21 mouse cellular contexts compared by ENCODE assay signal in the genomic region with DNA sequence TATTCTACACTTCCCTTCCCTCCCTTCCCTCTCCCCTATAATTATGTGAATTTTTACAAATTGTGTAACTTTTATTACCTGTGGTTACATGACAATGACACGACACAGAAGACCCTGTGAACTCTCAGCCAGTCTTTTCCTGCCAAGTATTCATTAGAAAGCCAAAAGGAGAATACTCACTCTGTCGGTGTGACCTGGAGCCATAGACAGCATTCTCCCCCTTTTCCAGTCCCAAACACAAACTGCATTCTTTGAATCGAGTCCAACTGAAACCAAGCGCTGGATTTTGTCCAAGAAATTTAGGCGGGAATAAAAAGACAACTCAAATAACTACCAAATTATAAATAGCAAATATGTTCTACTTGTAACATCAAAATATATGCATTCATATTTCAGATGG. TPM values are rescaled to one million over a fixed set of nuclear protein-coding genes. Genes with fewer than 3 reads are reported as not detected.
DNase-seq lines count a peak whose midpoint lies in the region; ATAC-seq and TF ChIP-seq lines count a peak whose summit lies in the region.
"Had no signal": no experiment of that assay in that cellular context is flagged by ENCODE, and none has a peak within 500 bp of the region (broad histone marks: within the 10 kb centered on the region; RNA-seq: fewer than 3 reads in every experiment).

No protein-coding gene starts in this region.

- no peak overlapping the region for H3ac ChIP-seq in C2C12 (ENCODE audit: control insufficient read depth, insufficient read length, low read depth)

- TF ChIP-seq CTCF in heart, postnatal 0 days (IDR thresholded peaks at IDR 0.05; ENCODE audit: low read depth): no peak
- no peak for TF ChIP-seq CTCF in C2C12 (IDR thresholded peaks at IDR 0.05; ENCODE audit: control insufficient read depth, insufficient read depth, insufficient read length)

- H3K36me3 ChIP-seq in heart, postnatal 0 days (replicated peaks; ENCODE audit: control insufficient read depth, insufficient read depth, low read length): no peaks in the 10 kb centered on the region
- no peaks in the 10 kb centered on the region for H3K36me3 ChIP-seq in limb, embryonic 14.5 days (ENCODE audit: control insufficient read depth, insufficient read depth, low read length)
- H3K36me3 ChIP-seq in limb, embryonic 10.5 days: no peaks in the 10 kb centered on the region
- no peaks in the 10 kb centered on the region for H3K36me3 ChIP-seq in C2C12 (ENCODE audit: control insufficient read depth, insufficient read depth)
- H3K36me3 ChIP-seq: hindbrain, embryonic 12.5 days; limb, embryonic 12.5 days had no signal

- H3K27ac ChIP-seq in heart, postnatal 0 days (ENCODE audit: low read depth): no peak overlapping the region; the same call in 1 of the 2 replicates
- H3K27ac ChIP-seq in limb, embryonic 14.5 days (replicated peaks; ENCODE audit: low read depth, low read length): no peak overlapping the region
- no peak overlapping the region for H3K27ac ChIP-seq in limb, embryonic 10.5 days
- H3K27ac ChIP-seq: forebrain, embryonic 10.5 days; hindbrain, embryonic 12.5 days; limb, embryonic 12.5 days; liver, embryonic 14.5 days had no signal

- no peaks in the 10 kb centered on the region for H3K9me3 ChIP-seq in heart, postnatal 0 days (replicated peaks; ENCODE audit: control insufficient read depth, low read length)
- H3K9me3 ChIP-seq in limb, embryonic 14.5 days (ENCODE audit: control insufficient read depth, low read length): no peaks in the 10 kb centered on the region
- no peaks in the 10 kb centered on the region for H3K9me3 ChIP-seq in limb, embryonic 10.5 days (replicated peaks)
- H3K9me3 ChIP-seq: forebrain, embryonic 10.5 days; hindbrain, embryonic 12.5 days; limb, embryonic 12.5 days had no signal

- 16% methylated on average over 5 of the region's 5 CpGs for WGBS in heart, postnatal 0 days
- WGBS in limb, embryonic 14.5 days: 47% methylated on average over 5 of the region's 5 CpGs
- 83% methylated on average over 5 of the region's 5 CpGs for WGBS in limb, embryonic 10.5 days

- H3K79me2 ChIP-seq in C2C12 (ENCODE audit: control insufficient read depth, insufficient read depth): no peaks in the 10 kb centered on the region

- no peak overlapping the region for H3K4me3 ChIP-seq in heart, postnatal 0 days (ENCODE audit: low read depth, low read length)
- H3K4me3 ChIP-seq in limb, embryonic 14.5 days (replicated peaks; ENCODE audit: low read length): no peak overlapping the region
- no peak overlapping the region for H3K4me3 ChIP-seq in limb, embryonic 10.5 days
- H3K4me3 ChIP-seq in C2C12 (ENCODE audit: insufficient read depth, poor library complexity, severe bottlenecking): no peak overlapping the region
- H3K4me3 ChIP-seq: forebrain, embryonic 10.5 days; hindbrain, embryonic 12.5 days; limb, embryonic 12.5 days had no signal

- no peak for TF ChIP-seq EP300 in heart, postnatal 0 days (IDR thresholded peaks at IDR 0.05; ENCODE audit: low read depth)

- TF ChIP-seq POLR2A in limb, embryonic 14.5 days (IDR thresholded peaks at IDR 0.05; ENCODE audit: borderline replicate concordance, extremely low read depth, insufficient read depth, insufficient read length): no peak

- DNase-seq in adrenal gland, postnatal 14 days: peak; percentile 5
- DNase-seq in adrenal gland, postnatal 36 days: no peak
- DNase-seq in heart, postnatal 0 days (ENCODE audit: low spot score): peak; percentile 40
- no peak for DNase-seq in heart, adult 9 months (ENCODE audit: low spot score in 2 of 2)
- DNase-seq in limb, embryonic 14.5 days (ENCODE audit: low spot score): peak; percentile 7
- DNase-seq in limb, embryonic 10.5 days (ENCODE audit: low spot score): no peak
- DNase-seq in testis, postnatal 10 days (ENCODE audit: low spot score): no peak
- DNase-seq: adrenal gland, adult 2 months; cerebellum, postnatal 25 days; embryo, embryonic 11 days; lung, postnatal 36 days; right cerebral cortex, postnatal 4 days; thymus, postnatal 14 days had no signal

- H3K9ac ChIP-seq in heart, postnatal 0 days (replicated peaks; ENCODE audit: low read depth, low read length): no peak overlapping the region
- no peak overlapping the region for H3K9ac ChIP-seq in limb, embryonic 14.5 days (ENCODE audit: low read depth, low read length, severe bottlenecking)
- H3K9ac ChIP-seq: hindbrain, embryonic 12.5 days; limb, embryonic 12.5 days; liver, embryonic 14.5 days had no signal

- peak overlapping the region; percentile 33; the same call in 1 of the 2 replicates for H3K4me2 ChIP-seq in heart, postnatal 0 days (ENCODE audit: low read depth, low read length)
- H3K4me2 ChIP-seq in limb, embryonic 14.5 days (replicated peaks; ENCODE audit: low read depth, low read length, severe bottlenecking): no peak overlapping the region
- H3K4me2 ChIP-seq: hindbrain, embryonic 12.5 days; limb, embryonic 12.5 days had no signal

- no peak for ATAC-seq in heart, postnatal 0 days (ENCODE audit: insufficient read depth, low read depth)
- no peak for ATAC-seq in limb, embryonic 14.5 days (ENCODE audit: low FRiP score, low read depth)
- ATAC-seq: inflammation-experienced regulatory T-cells, adult 6 months had no signal

- H3K4me1 ChIP-seq in heart, postnatal 0 days (ENCODE audit: control insufficient read depth, insufficient read depth): no peaks in the 10 kb centered on the region
- H3K4me1 ChIP-seq in limb, embryonic 14.5 days (ENCODE audit: control insufficient read depth, insufficient read depth, low read length): no peaks in the 10 kb centered on the region
- H3K4me1 ChIP-seq in limb, embryonic 10.5 days: no peaks in the 10 kb centered on the region
- H3K4me1 ChIP-seq: hindbrain, embryonic 12.5 days; limb, embryonic 12.5 days had no signal

- no peaks in the 10 kb centered on the region for H3K27me3 ChIP-seq in heart, postnatal 0 days (ENCODE audit: control insufficient read depth, insufficient read depth, low read length)
- no peaks in the 10 kb centered on the region for H3K27me3 ChIP-seq in limb, embryonic 14.5 days (ENCODE audit: control insufficient read depth, insufficient read depth, low read length)
- H3K27me3 ChIP-seq in limb, embryonic 10.5 days (ENCODE audit: low read depth, poor library complexity, severe bottlenecking): no peaks in the 10 kb centered on the region
- no peaks in the 10 kb centered on the region for H3K27me3 ChIP-seq in C2C12 (ENCODE audit: control insufficient read depth, insufficient read depth, insufficient read length)
- H3K27me3 ChIP-seq: CH12.LX; hindbrain, embryonic 12.5 days; limb, embryonic 12.5 days had no signal

- no peaks in the 10 kb centered on the region for H3K79me3 ChIP-seq in C2C12 (ENCODE audit: low read depth)

TF ChIP-seq in C2C12, 6 proteins besides CTCF, POLR2A, EP300 and RAD21:
- peak; percentile 34 for TF ChIP-seq CEBPB (IDR thresholded peaks at IDR 0.05; ENCODE audit: low read depth)
- no peak for TF ChIP-seq USF1 (IDR thresholded peaks at IDR 0.05; ENCODE audit: low read depth)

RNA-seq across cellular contexts. Expression of gene Eml5, which starts 19.5 kb away (rescaled TPM):
- 19.9 and 28.3 TPM in 2 replicates for total RNA-seq in adrenal gland, postnatal 14 days (2021)
- total RNA-seq in adrenal gland, postnatal 36 days (2021): 10 to 100 TPM; 15.9 to 22.7 TPM
- total RNA-seq in heart, postnatal 0 days (2014; rRNA removed; ENCODE audit: low replicate concordance): 4.3 and 9.6 TPM in 2 replicates
- 1.5 TPM in 2 replicates for polyA plus RNA-seq in heart, postnatal 0 days (2015; fragmentation: Nextera tagmentation; extraction: Ambion mirVana)
- polyA plus RNA-seq in limb, embryonic 14.5 days (2012; rRNA removed): 3.1 and 4.6 TPM in 2 replicates
- polyA plus RNA-seq in limb, embryonic 14.5 days (2014; fragmentation: Nextera tagmentation; extraction: Ambion mirVana): 2.3 and 2.6 TPM in 2 replicates
- polyA plus RNA-seq in limb, embryonic 10.5 days (2016; fragmentation: Nextera tagmentation; extraction: Ambion mirVana): 1.6 and 1.8 TPM in 2 replicates
- 1.8 TPM for polyA plus RNA-seq in C2C12 (2012; fragmentation: generic; extraction: Trizol)

RNA-seq across cellular contexts. Expression of gene Ttc8, which starts 38.6 kb away (rescaled TPM):
- 20.8 and 22.0 TPM in 2 replicates for total RNA-seq in adrenal gland, postnatal 14 days (2021)
- total RNA-seq in adrenal gland, postnatal 36 days (2021): 10 to 100 TPM; 16.7 to 23.3 TPM
- total RNA-seq in heart, postnatal 0 days (2014; rRNA removed; ENCODE audit: low replicate concordance): 9.7 and 18.7 TPM in 2 replicates
- 8.4 and 8.5 TPM in 2 replicates for polyA plus RNA-seq in heart, postnatal 0 days (2015; fragmentation: Nextera tagmentation; extraction: Ambion mirVana)
- 40.8 and 42.4 TPM in 2 replicates for polyA plus RNA-seq in limb, embryonic 14.5 days (2012; rRNA removed)
- polyA plus RNA-seq in limb, embryonic 14.5 days (2014; fragmentation: Nextera tagmentation; extraction: Ambion mirVana): 23.9 and 31.1 TPM in 2 replicates
- polyA plus RNA-seq in limb, embryonic 10.5 days (2016; fragmentation: Nextera tagmentation; extraction: Ambion mirVana): 25.5 and 32.6 TPM in 2 replicates
- polyA plus RNA-seq in C2C12 (2012; fragmentation: generic; extraction: Trizol): 10.0 TPM
- total RNA-seq: MEL had no signal

Comparison
In these comparisons a context has a peak if more than half of its experiments do, and no peak if none do; other contexts are left out.
1. DNase-seq: peak in adrenal gland, postnatal 14 days (single experiment), heart, postnatal 0 days (single experiment) and limb, embryonic 14.5 days (single experiment); none in adrenal gland, postnatal 36 days (0 of 2), heart, adult 9 months (0 of 2), limb, embryonic 10.5 days (single experiment) and testis, postnatal 10 days (single experiment).